Mouse (Mus musculus): ENCODE results near the gene Cbr3. TPM values are rescaled to one million over a fixed set of nuclear protein-coding genes. Genes with fewer than 3 reads are reported as not detected.
"Not testable (repeated sequence)": the region's sequence is repeated elsewhere in the genome, so short reads cannot be mapped to it uniquely, and the experiment has no call there.

Cbr3 gene
- polyA plus RNA-seq, 1 experiment from 2014 or later: 0.92 TPM

DNA sequence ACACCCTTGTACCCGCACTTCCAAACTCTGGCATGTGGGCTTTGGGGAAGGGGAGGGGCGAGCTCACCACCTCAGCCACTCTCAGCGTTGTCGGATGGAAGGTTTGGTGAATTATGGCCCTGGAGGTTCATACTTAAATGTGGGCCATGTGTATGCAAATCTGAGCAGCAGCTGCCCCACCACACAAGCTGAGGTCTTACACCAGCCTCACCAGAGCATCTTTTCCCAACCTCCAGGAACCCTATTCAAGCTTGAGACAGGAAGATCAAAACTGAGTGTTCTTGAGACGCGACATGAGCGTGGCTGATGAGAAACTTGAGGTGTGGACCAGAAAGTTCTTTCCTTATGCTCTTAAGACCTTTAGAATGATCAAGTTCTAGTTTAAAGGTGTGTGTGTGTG is 1.4 kb downstream of the Cbr3 start:
- Histone ChIP-seq H3K36me3 (replicated peaks) (no peaks in the 10 kb centered on the region), H3K4me3 (no peak overlapping the region), H3K27me3 (ENCODE audit: poor library complexity, severe bottlenecking) (peaks cover 62% of the 10 kb centered on the region), H3K9me3 (0 out of 2 replicates have a peak, but pooled peaks cover 9% of the 10 kb centered on the region), H3K27ac (no peak overlapping the region), H3K4me1 (peaks cover 21% of the 10 kb centered on the region)
- 32% methylated on average over 7 of the region's 7 CpGs for WGBS
- peak; percentile 18 for DNase-seq (ENCODE audit: extremely low spot score, low spot score)

DNA sequence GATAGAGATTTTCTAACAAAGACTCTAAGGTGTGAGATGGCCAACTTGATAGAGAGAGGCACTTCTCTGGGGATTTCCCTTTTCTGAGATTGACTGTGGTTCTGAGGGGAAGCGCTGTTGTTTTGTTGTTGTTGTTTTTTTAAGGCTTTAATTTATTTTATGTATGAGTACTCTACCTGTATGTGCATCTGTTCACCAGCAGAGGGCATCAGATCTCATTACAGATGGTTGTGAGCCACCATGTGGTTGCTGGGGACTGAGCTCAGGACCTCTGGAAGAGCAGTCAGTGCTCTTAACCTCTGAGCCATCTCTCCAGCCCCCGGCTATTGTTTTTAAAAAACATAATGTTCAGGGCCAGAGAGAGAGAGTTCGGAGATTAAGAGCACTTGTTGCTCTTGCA is 2.8 kb downstream of the Cbr3 start:
- Histone ChIP-seq H3K27me3 (ENCODE audit: poor library complexity, severe bottlenecking) (peaks cover 52% of the 10 kb centered on the region), H3K4me1 (peaks cover 21% of the 10 kb centered on the region)
- WGBS: 93% methylated on average over 3 of the region's 3 CpGs
- not testable (repeated sequence) for DNase-seq (ENCODE audit: extremely low spot score, low spot score); H3K9me3 ChIP-seq; H3K27ac ChIP-seq; H3K36me3 ChIP-seq (replicated peaks); H3K4me3 ChIP-seq

DNA sequence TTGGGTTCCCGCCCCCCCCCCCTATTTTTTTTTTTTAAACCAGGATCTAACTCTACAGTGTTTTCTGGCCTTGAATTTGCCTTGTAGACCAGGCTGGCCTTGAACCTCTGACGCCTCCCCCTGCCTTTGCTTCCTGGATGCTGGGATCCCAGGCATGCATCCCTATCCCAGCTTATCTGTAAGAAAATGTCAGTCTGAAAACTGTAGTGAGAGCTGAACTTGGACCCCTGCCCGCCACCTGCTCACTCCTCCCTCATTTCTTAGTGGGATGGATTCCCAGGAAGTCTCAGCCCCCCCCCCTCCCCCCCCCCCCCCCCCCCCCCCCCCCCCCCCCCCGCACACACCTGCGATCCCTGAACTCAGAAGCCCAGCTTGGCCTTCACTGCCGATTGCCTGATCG is 3.4 kb downstream of the Cbr3 start:
- H3K36me3 ChIP-seq (replicated peaks): no peaks in the 10 kb centered on the region
- H3K27ac ChIP-seq: no peak overlapping the region
- H3K9me3 ChIP-seq: 0 out of 2 replicates have a peak, but pooled peaks cover 9% of the 10 kb centered on the region
- DNase-seq (ENCODE audit: extremely low spot score, low spot score): no peak
- H3K27me3 ChIP-seq (ENCODE audit: poor library complexity, severe bottlenecking): peaks cover 45% of the 10 kb centered on the region
- no peak overlapping the region for H3K4me3 ChIP-seq
- 85% methylated on average over 5 of the region's 7 CpGs for WGBS
- peaks cover 21% of the 10 kb centered on the region for H3K4me1 ChIP-seq

DNA sequence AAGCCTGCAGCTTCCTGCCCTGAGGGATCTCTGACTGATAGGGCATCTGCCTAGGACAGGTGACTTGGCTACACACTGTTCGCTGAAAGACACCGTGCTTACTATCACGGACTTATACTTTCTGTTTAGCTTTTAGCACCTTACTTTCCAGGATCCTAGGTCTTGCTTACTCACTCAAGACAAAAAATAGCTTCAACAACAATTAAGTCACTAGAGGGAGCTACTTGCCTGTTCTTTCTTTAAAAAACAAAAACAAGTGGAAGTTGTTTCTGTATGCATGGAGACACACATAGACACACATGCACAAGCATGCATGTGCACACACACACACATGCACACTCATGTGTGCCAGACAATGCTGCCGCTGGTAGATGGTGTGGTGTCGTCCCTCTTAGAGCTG is 3.9 kb downstream of the Cbr3 start:
- Histone ChIP-seq H3K36me3 (replicated peaks) (no peaks in the 10 kb centered on the region), H3K27ac (no peak overlapping the region), H3K9me3 (0 out of 2 replicates have a peak, but pooled peaks cover 7% of the 10 kb centered on the region), H3K27me3 (ENCODE audit: poor library complexity, severe bottlenecking) (peaks cover 40% of the 10 kb centered on the region), H3K4me1 (peaks cover 21% of the 10 kb centered on the region), H3K4me3 (no peak overlapping the region)
- 48% methylated on average over 5 of the region's 5 CpGs for WGBS
- DNase-seq (ENCODE audit: extremely low spot score, low spot score): no peak

DNA sequence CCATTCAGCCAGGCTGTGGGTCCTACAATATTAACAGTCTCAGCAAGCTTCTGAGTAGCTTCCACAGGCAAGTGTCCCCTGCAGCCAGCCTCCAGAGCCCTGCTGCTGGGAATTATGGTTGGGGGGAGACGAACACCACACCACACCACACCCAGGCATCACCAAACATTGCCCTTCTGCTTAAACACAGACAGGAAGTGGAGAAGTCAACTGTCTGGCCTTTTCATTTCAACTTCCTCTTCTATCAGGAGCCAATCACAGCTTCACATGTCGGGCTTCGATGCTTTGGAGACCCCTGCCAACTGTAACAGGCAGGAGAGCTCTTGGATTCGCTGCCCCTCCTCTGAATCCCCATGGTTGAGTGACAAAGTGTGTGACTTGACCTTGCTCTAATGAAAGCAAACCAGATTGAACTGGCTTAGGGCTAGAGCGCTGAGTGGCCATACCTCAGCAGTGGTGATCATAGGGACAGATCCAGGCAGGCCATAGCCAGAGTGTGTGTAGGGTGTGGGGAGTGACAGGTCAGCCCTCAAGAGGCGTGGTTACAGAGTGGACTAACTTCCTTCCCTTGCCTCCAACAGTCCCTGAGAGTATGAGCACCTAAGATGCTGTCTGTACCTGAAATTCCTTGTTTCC is 8.3 kb downstream of the Cbr3 start:
- WGBS: 81% methylated on average over 6 of the region's 6 CpGs

DNA sequence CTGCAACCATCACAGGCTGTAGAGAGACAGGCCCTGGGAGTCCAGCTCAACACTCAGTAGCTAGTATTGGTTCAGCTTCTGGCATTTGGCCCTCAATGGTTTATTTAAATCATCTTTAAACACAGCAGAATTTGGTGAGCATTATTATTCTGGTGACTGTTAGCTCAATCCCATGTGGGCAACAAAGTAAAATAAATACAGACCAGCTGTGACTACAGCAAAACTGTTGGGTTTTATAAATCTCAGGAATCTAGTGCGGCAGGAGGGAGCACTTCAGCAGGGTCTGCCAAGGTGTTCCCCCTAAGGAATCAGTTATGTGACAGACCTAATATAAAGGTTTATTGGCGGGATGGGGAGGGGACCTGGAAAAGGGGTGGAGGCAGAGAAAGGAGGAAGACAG is 9.7 kb downstream of the Cbr3 start:
- H3K36me3 ChIP-seq (replicated peaks): no peaks in the 10 kb centered on the region
- H3K4me3 ChIP-seq: no peak overlapping the region
- DNase-seq (ENCODE audit: extremely low spot score, low spot score): no peak
- H3K9me3 ChIP-seq: no peaks in the 10 kb centered on the region
- no peaks in the 10 kb centered on the region for H3K4me1 ChIP-seq
- 82% methylated on average over 2 of the region's 2 CpGs for WGBS
- no peak overlapping the region for H3K27ac ChIP-seq
- H3K27me3 ChIP-seq (ENCODE audit: poor library complexity, severe bottlenecking): no peaks in the 10 kb centered on the region

More for the DNA sequence above, 8.3 kb downstream of the Cbr3 start:
- no peaks in the 10 kb centered on the region for H3K27me3 ChIP-seq (ENCODE audit: poor library complexity, severe bottlenecking)
- no peaks in the 10 kb centered on the region for H3K36me3 ChIP-seq (replicated peaks)
- no peak overlapping the region for H3K4me3 ChIP-seq
- no peaks in the 10 kb centered on the region for H3K9me3 ChIP-seq
- DNase-seq (ENCODE audit: extremely low spot score, low spot score): no peak
- H3K4me1 ChIP-seq: no peaks in the 10 kb centered on the region
- H3K27ac ChIP-seq: no peak overlapping the region

DNA sequence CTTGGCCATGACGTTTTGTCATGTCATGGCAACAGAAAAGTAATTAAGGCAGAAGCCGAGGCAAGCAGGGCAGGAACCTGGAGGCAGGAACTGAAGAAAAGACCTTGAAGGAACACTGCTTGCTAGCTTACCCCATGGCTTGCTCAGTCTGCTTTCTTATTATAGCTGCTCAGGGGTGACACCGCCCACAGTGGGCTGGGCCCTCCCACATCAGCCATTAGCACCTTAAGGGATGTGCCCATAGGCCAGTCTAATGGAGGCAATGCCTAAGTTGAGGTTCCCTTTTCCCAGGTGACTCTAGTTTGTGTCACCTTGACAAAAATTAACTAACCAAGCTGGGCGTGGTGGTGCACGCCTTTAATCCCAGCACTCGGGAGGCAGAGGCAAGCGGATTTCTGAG is 24.1 kb downstream of the Cbr3 start:
- no peak overlapping the region for H3K27ac ChIP-seq
- no peak for DNase-seq (ENCODE audit: extremely low spot score, low spot score)
- H3K27me3 ChIP-seq (ENCODE audit: poor library complexity, severe bottlenecking): peaks cover 24% of the 10 kb centered on the region
- no peak overlapping the region for H3K4me3 ChIP-seq
- no peaks in the 10 kb centered on the region for H3K36me3 ChIP-seq (replicated peaks)
- 88% methylated on average over 7 of the region's 7 CpGs for WGBS
- peaks cover 3% of the 10 kb centered on the region for H3K4me1 ChIP-seq
- H3K9me3 ChIP-seq: 0 out of 2 replicates have a peak, but pooled peaks cover 4% of the 10 kb centered on the region

DNA sequence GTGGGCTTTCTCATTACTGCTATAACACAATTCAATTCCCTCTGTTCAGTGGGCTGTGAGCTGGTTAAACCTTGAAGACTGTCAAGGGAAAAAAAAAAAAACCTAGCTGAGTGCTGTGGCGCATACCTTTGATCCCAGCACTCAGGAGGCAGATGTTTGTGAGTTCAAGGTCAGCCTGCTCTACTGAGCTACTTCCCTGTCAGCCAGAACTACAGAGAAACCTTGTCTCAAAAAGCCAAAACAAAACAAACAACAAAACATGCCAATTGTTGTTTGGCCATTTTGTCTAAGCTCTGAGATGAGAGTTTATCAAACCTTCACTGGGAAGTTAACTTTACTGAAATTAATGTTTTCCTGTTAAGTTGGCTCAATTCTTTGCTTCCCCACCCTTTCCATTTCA is 26.2 kb downstream of the Cbr3 start:
- WGBS: 80% methylated on average over 1 of the region's 1 CpGs

DNA sequence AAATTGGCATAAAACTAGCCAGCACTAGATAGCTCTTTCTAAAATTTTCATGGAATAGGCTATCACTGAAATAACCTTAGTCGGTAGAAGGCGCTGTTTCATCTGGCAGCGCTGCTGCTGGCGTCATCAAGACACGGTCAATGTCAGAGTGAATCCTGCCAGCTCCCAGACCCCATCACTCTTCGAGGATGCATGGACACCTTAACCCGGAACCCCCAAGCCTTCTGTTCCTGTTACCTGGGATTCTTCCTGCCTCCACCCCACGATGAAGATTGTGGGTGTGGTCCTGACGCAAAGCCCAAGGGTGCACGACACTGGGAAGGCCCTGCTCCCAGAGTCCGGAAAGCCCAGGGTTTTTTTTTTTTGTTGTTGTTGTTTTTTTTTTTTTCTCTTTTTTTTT is 27.9 kb downstream of the Cbr3 start:
- Histone ChIP-seq H3K27ac (no peak overlapping the region), H3K27me3 (ENCODE audit: poor library complexity, severe bottlenecking) (peaks cover 50% of the 10 kb centered on the region), H3K4me3 (peak overlapping the region; percentile 74), H3K4me1 (peaks cover 15% of the 10 kb centered on the region), H3K9me3 (0 out of 2 replicates have a peak, but pooled peaks cover 4% of the 10 kb centered on the region), H3K36me3 (replicated peaks) (no peaks in the 10 kb centered on the region)
- DNase-seq (ENCODE audit: extremely low spot score, low spot score): peak; percentile 58
- under 1% methylated on average over 11 of the region's 11 CpGs for WGBS

More for the DNA sequence above, 26.2 kb downstream of the Cbr3 start:
- no peak overlapping the region for H3K27ac ChIP-seq
- H3K9me3 ChIP-seq: 0 out of 2 replicates have a peak, but pooled peaks cover 4% of the 10 kb centered on the region
- no peak for DNase-seq (ENCODE audit: extremely low spot score, low spot score)
- H3K4me1 ChIP-seq: peaks cover 10% of the 10 kb centered on the region
- H3K27me3 ChIP-seq (ENCODE audit: poor library complexity, severe bottlenecking): peaks cover 43% of the 10 kb centered on the region
- H3K36me3 ChIP-seq (replicated peaks): no peaks in the 10 kb centered on the region
- H3K4me3 ChIP-seq: no peak overlapping the region

DNA sequence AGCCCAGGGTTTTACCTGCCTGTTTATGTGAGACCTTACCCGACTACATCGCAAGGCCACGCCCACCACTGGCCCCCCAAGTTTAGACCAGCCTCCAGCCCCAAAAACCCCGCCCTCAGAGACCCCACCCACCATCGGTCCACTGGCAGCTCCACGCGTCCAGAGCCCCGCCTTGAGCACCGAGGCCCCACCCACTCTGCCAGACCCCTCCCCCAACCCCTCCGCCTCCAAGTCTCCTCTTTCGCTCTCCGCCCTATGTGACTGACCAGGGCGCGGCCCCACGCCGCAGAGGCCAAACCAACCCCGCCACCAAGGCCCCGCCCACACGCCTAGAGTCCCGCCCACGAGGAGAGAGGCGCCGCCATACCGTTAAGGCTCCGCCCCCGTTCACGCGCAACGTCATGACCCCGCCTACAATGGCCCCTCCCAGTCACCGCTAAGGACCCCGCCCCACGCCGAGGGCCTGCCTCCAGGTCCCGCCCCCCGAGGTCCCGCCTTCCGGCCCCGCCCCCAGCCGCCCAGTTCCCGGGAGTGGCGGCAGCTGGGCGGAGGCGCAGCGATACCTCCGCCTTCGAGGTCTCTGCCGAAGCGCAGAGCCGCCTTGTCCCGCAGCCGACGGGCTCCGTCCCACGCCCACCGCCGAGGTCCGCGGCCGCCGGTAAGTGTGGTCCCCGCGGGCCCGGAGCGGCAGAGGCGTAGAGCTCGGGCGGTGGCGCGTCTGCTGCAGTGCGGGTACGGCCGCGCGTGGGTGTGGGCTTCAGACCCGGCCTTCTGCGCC is 28.6 kb downstream of the Cbr3 start, which contains the start of gene Dop1b:
TSS of gene Dop1b (plus strand) at position 494 of the 778 bp plus-strand sequence.
- peak; percentile 99 for DNase-seq (ENCODE audit: extremely low spot score, low spot score)
- Histone ChIP-seq H3K27ac (peak within 1 kb of the TSS; percentile 85), H3K4me1 (peaks cover 15% of the 10 kb centered on the region), H3K9me3 (0 out of 2 replicates have a peak, but pooled peaks cover 4% of the 10 kb centered on the region), H3K27me3 (ENCODE audit: poor library complexity, severe bottlenecking) (peaks cover 45% of the 10 kb centered on the region), H3K36me3 (replicated peaks) (no peaks in the 10 kb centered on the region), H3K4me3 (peak within 1 kb of the TSS; percentile 74)
- 1% methylated on average over 77 of the region's 77 CpGs for WGBS

DNA sequence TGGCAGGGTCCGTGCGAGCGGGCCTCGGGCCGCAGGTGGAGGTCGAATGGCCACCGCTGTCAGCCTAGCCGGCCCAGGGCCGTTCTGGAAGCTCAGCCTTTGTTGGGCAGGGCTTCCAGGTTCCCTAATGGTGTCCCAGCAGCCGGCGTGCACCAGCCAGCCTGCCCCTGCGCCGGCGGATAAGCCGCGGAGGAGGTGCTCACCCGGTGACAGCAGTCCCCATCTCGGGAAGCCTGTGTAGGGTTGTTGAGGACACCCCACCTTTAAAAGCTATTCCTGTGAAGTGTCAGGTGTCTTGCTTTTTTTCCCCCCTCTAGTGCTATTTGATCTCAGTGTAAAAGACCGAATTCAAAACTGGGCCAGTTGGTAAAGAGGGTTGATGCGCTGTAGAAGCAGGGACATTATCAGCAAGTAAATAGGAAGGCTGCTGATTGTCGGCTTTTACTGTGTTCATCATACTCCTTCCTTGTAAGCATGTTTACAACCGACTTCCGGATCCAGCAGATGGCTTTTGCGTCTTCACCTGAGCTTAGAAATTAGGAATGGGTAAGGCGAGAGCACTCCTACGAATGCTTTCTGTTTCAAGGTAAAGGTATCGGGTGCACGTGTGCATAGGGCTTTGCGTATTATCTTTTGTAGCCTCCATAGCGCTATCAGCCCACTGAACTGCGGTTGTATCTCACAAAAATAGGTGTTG is 29.3 kb downstream of the Cbr3 start:
- H3K36me3 ChIP-seq (replicated peaks): no peaks in the 10 kb centered on the region
- 13% methylated on average over 31 of the region's 31 CpGs for WGBS
- H3K4me3 ChIP-seq: peak overlapping the region; percentile 74
- peaks cover 20% of the 10 kb centered on the region for H3K4me1 ChIP-seq
- peaks cover 38% of the 10 kb centered on the region for H3K27me3 ChIP-seq (ENCODE audit: poor library complexity, severe bottlenecking)
- peak overlapping the region; percentile 85 for H3K27ac ChIP-seq
- no peak for DNase-seq (ENCODE audit: extremely low spot score, low spot score)
- no peaks in the 10 kb centered on the region for H3K9me3 ChIP-seq

DNA sequence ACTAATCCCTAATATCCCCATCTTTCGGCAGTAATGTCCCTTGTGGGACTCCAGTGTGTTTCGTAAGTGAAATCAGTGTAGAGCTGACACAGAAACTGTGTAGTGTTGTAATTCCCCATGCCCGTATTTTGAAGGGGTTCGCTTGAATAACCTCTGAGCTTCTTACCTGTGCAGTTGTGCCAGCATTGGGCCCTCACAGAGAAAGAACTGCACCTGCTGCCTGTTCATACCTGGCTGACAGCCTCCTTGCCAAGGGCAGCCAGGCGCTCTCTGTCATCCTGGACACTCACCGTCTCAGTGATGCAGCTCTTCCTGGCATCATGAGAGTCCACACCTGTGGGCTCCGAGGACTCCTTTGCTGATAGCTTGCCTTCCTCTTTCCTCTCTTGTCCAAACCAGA is 30.0 kb downstream of the Cbr3 start:
- DNase-seq (ENCODE audit: extremely low spot score, low spot score): no peak
- Histone ChIP-seq H3K27ac (no peak overlapping the region), H3K27me3 (ENCODE audit: poor library complexity, severe bottlenecking) (peaks cover 32% of the 10 kb centered on the region), H3K36me3 (replicated peaks) (no peaks in the 10 kb centered on the region), H3K4me1 (peaks cover 25% of the 10 kb centered on the region), H3K4me3 (peak overlapping the region; percentile 74), H3K9me3 (no peaks in the 10 kb centered on the region)
- WGBS: 79% methylated on average over 7 of the region's 7 CpGs
